Mouse (Mus musculus): ENCODE measurements around the gene Rxfp3. TPM values are rescaled to one million over a fixed set of nuclear protein-coding genes. Genes with fewer than 3 reads are reported as not detected.

Gene Rxfp3
- polyA plus RNA-seq, 1 experiment, result not detected

- no peak for DNase-seq
- TF ChIP-seq CTCF (IDR thresholded peaks at IDR 0.05; ENCODE audit: insufficient read depth, low read length) (no peak), POLR2A (IDR thresholded peaks at IDR 0.05; ENCODE audit: borderline replicate concordance, extremely low read depth, low read depth, low read length) (no peak)
- no peaks in the 10 kb centered on the region for H3K4me1 ChIP-seq (ENCODE audit: control insufficient read depth, insufficient read depth, low read length)
- WGBS, result 3% methylated on average over 8 of the region's 8 CpGs
- H3K4me3 ChIP-seq (replicated peaks; ENCODE audit: extremely low read depth, low read depth, low read length), result no peak overlapping the region
These were observed 455 bp downstream of the Rxfp3 start for GRCm38 (mm10) chr15:11037376-11037695.

GRCm38 (mm10) chr15:11036535-11037375, 1.0 kb downstream of the Rxfp3 start:
- H3K4me3 ChIP-seq (replicated peaks; ENCODE audit: extremely low read depth, low read depth, low read length), result no peak overlapping the region
- TF ChIP-seq CTCF (IDR thresholded peaks at IDR 0.05; ENCODE audit: insufficient read depth, low read length) (no peak), POLR2A (IDR thresholded peaks at IDR 0.05; ENCODE audit: borderline replicate concordance, extremely low read depth, low read depth, low read length) (no peak)
- no peak for DNase-seq
- 2% methylated on average over 49 of the region's 49 CpGs for WGBS
- H3K4me1 ChIP-seq (ENCODE audit: control insufficient read depth, insufficient read depth, low read length), result no peaks in the 10 kb centered on the region

- H3K4me1 ChIP-seq (ENCODE audit: control insufficient read depth, insufficient read depth, low read length), result no peaks in the 10 kb centered on the region
- DNase-seq, result no peak
- TF ChIP-seq POLR2A (IDR thresholded peaks at IDR 0.05; ENCODE audit: borderline replicate concordance, extremely low read depth, low read depth, low read length) (no peak), CTCF (IDR thresholded peaks at IDR 0.05; ENCODE audit: insufficient read depth, low read length) (no peak)
- WGBS, result 6% methylated on average over 34 of the region's 34 CpGs
- no peak overlapping the region for H3K4me3 ChIP-seq (replicated peaks; ENCODE audit: extremely low read depth, low read depth, low read length)
These were observed 1.8 kb downstream of the Rxfp3 start for GRCm38 (mm10) chr15:11035947-11036474.

GRCm38 (mm10) chr15:11030188-11030587, 7.6 kb downstream of the Rxfp3 start:
- no peaks in the 10 kb centered on the region for H3K4me1 ChIP-seq (ENCODE audit: control insufficient read depth, insufficient read depth, low read length)
- DNase-seq, result no peak

GRCm38 (mm10) chr15:11026801-11027561, 10.8 kb downstream of the Rxfp3 start:
- WGBS, result 61% methylated on average over 4 of the region's 4 CpGs
- Histone ChIP-seq H3K4me1 (ENCODE audit: control insufficient read depth, insufficient read depth, low read length) (no peaks in the 10 kb centered on the region), H3K4me3 (replicated peaks; ENCODE audit: extremely low read depth, low read depth, low read length) (no peak overlapping the region)
- no peak for TF ChIP-seq CTCF (IDR thresholded peaks at IDR 0.05; ENCODE audit: insufficient read depth, low read length)
- TF ChIP-seq POLR2A (IDR thresholded peaks at IDR 0.05; ENCODE audit: borderline replicate concordance, extremely low read depth, low read depth, low read length), result no peak
- DNase-seq, result no peak

More at GRCm38 (mm10) chr15:11030188-11030587, 7.6 kb downstream of the Rxfp3 start:
- 81% methylated on average over 3 of the region's 3 CpGs for WGBS
- TF ChIP-seq POLR2A (IDR thresholded peaks at IDR 0.05; ENCODE audit: borderline replicate concordance, extremely low read depth, low read depth, low read length), result no peak
- TF ChIP-seq CTCF (IDR thresholded peaks at IDR 0.05; ENCODE audit: insufficient read depth, low read length), result no peak
- H3K4me3 ChIP-seq (replicated peaks; ENCODE audit: extremely low read depth, low read depth, low read length), result no peak overlapping the region

- Histone ChIP-seq H3K4me1 (ENCODE audit: control insufficient read depth, insufficient read depth, low read length) (no peaks in the 10 kb centered on the region), H3K4me3 (replicated peaks; ENCODE audit: extremely low read depth, low read depth, low read length) (no peak overlapping the region)
- 54% methylated on average over 2 of the region's 2 CpGs for WGBS
- DNase-seq, result no peak
- TF ChIP-seq POLR2A (IDR thresholded peaks at IDR 0.05; ENCODE audit: borderline replicate concordance, extremely low read depth, low read depth, low read length) (no peak), CTCF (IDR thresholded peaks at IDR 0.05; ENCODE audit: insufficient read depth, low read length) (no peak)
These were observed 22.9 kb downstream of the Rxfp3 start for GRCm38 (mm10) chr15:11014931-11015330.

- WGBS, result 78% methylated on average over 11 of the region's 11 CpGs
- H3K4me3 ChIP-seq (replicated peaks; ENCODE audit: extremely low read depth, low read depth, low read length), result no peak overlapping the region
- TF ChIP-seq CTCF (IDR thresholded peaks at IDR 0.05; ENCODE audit: insufficient read depth, low read length), result no peak
- TF ChIP-seq POLR2A (IDR thresholded peaks at IDR 0.05; ENCODE audit: borderline replicate concordance, extremely low read depth, low read depth, low read length), result no peak
- no peaks in the 10 kb centered on the region for H3K4me1 ChIP-seq (ENCODE audit: control insufficient read depth, insufficient read depth, low read length)
- DNase-seq, result no peak
These were observed 26.7 kb downstream of the Rxfp3 start for GRCm38 (mm10) chr15:11010976-11011548.

GRCm38 (mm10) chr15:11008756-11009155, 29.0 kb downstream of the Rxfp3 start:
- no peak overlapping the region for H3K4me3 ChIP-seq (replicated peaks; ENCODE audit: extremely low read depth, low read depth, low read length)
- no peak for TF ChIP-seq CTCF (IDR thresholded peaks at IDR 0.05; ENCODE audit: insufficient read depth, low read length)
- no peak for TF ChIP-seq POLR2A (IDR thresholded peaks at IDR 0.05; ENCODE audit: borderline replicate concordance, extremely low read depth, low read depth, low read length)
- no peaks in the 10 kb centered on the region for H3K4me1 ChIP-seq (ENCODE audit: control insufficient read depth, insufficient read depth, low read length)
- DNase-seq, result no peak
- WGBS, result 32% methylated on average over 5 of the region's 5 CpGs

- TF ChIP-seq POLR2A (IDR thresholded peaks at IDR 0.05; ENCODE audit: borderline replicate concordance, extremely low read depth, low read depth, low read length) (no peak), CTCF (IDR thresholded peaks at IDR 0.05; ENCODE audit: insufficient read depth, low read length) (no peak)
- H3K4me1 ChIP-seq (ENCODE audit: control insufficient read depth, insufficient read depth, low read length), result no peaks in the 10 kb centered on the region
- H3K4me3 ChIP-seq (replicated peaks; ENCODE audit: extremely low read depth, low read depth, low read length), result no peak overlapping the region
- DNase-seq, result no peak
- WGBS, result 60% methylated on average over 6 of the region's 6 CpGs
These were observed 33.1 kb downstream of the Rxfp3 start for GRCm38 (mm10) chr15:11004646-11005045.

Measured in lung, adult 2 months (tissue).